Mouse (Mus musculus) MEL (cell line): Measurements from ENCODE around the gene Prex1. TPM values are rescaled to one million over a fixed set of nuclear protein-coding genes. Genes with fewer than 3 reads are reported as not detected.

Experiments
- DNase-seq: peaks from one replicate; pipeline ENCODE4 v3.0.0; 2011; ENCODE audit warnings: low read depth, low spot score
- H3K27ac ChIP-seq: 2 replicates; pipeline ENCODE4 v1.5.1; 2012; ENCODE audit warnings: low read depth, mild to moderate bottlenecking, control low read depth, low read length, moderate library complexity; ENCODE audit not compliant: control insufficient read depth
- H3K27me3 ChIP-seq, 2 experiments: fragments of 150-350 bp in 1 of 2; sonication (generic) in 1 of 2; 2 replicates each; pipeline ENCODE4 v1.6.1; 2012; ENCODE audit warnings: low read length in 2 of 2, mild to moderate bottlenecking in 2 of 2, improper control_type of control experiment in 1 of 2, moderate library complexity in 1 of 2; ENCODE audit not compliant: insufficient read depth in 2 of 2, control insufficient read depth in 1 of 2
- H3K36me3 ChIP-seq, 2 experiments: 2 replicates each; pipeline ENCODE4 v1.6.1; 2012 to 2014; ENCODE audit warnings: low read length in 2 of 2, improper control_type of control experiment in 1 of 2, inconsistent platforms in 1 of 2, mild to moderate bottlenecking in 1 of 2; ENCODE audit not compliant: insufficient read depth in 2 of 2, control insufficient read depth in 1 of 2
- H3K4me1 ChIP-seq, 2 experiments: fragments of 150-350 bp in 1 of 2; sonication (generic) in 1 of 2; 2 replicates each; pipeline ENCODE4 v1.6.1; 2012; ENCODE audit warnings: low read length in 2 of 2, improper control_type of control experiment in 1 of 2, mild to moderate bottlenecking in 1 of 2; ENCODE audit not compliant: insufficient read depth in 2 of 2, control insufficient read depth in 1 of 2
- H3K4me3 ChIP-seq, 2 experiments: fragments of 150-350 bp in 1 of 2; sonication (generic) in 1 of 2; 2 replicates each; pipeline ENCODE4 v1.5.1; 2012; ENCODE audit warnings: low read depth in 2 of 2, low read length in 2 of 2, mild to moderate bottlenecking in 2 of 2, moderate library complexity in 2 of 2, control low read depth in 1 of 2, improper control_type of control experiment in 1 of 2; ENCODE audit not compliant: control insufficient read depth in 1 of 2, insufficient read depth in 1 of 2
- H3K79me2 ChIP-seq: 2 replicates; pipeline ENCODE4 v1.6.1; 2012; ENCODE audit warnings: mild to moderate bottlenecking, low read length, moderate library complexity; ENCODE audit not compliant: control insufficient read depth, poor library complexity, insufficient read depth
- H3K9ac ChIP-seq: 2 replicates; pipeline ENCODE4 v1.6.1; 2012; ENCODE audit warnings: low read depth, mild to moderate bottlenecking, control low read depth, low read length, moderate library complexity; ENCODE audit not compliant: control insufficient read depth, poor library complexity, severe bottlenecking
- H3K9me3 ChIP-seq: fragments of 150-350 bp; sonication (generic); replicated peaks from 2 replicates; pipeline ENCODE4 v1.6.1; 2012; ENCODE audit warnings: mild to moderate bottlenecking, low read length, improper control_type of control experiment, moderate library complexity; ENCODE audit not compliant: insufficient read depth
- CHD2 ChIP-seq: IDR thresholded peaks from 2 replicates; pipeline ENCODE4 v1.6.1; 2011; ENCODE audit warnings: low read length, improper control_type of control experiment
- CTCF ChIP-seq, 3 experiments: IDR thresholded peaks in 2 of 3; conservative IDR thresholded peaks in 1 of 3; 2 replicates each; pipeline ENCODE4 v1.5.1; 2011 to 2012; ENCODE audit warnings: low read length in 3 of 3, low read depth in 2 of 3, mild to moderate bottlenecking in 2 of 3, improper control_type of control experiment in 1 of 3, inconsistent platforms in 1 of 3, mixed read lengths in 1 of 3, moderate library complexity in 1 of 3; ENCODE audit not compliant: control insufficient read depth in 1 of 3, insufficient read depth in 1 of 3, poor library complexity in 1 of 3, severe bottlenecking in 1 of 3
- EP300 ChIP-seq, 2 experiments: IDR thresholded peaks; 2 replicates each; pipeline ENCODE4 v1.6.1; 2011; ENCODE audit warnings: improper control_type of control experiment in 2 of 2, low read length in 2 of 2, low read depth in 1 of 2, mild to moderate bottlenecking in 1 of 2
- ETS1 ChIP-seq: IDR thresholded peaks from 2 replicates; pipeline ENCODE4 v1.6.1; 2012; ENCODE audit warnings: low read depth, mild to moderate bottlenecking, inconsistent platforms, low read length, improper control_type of control experiment, moderate library complexity
- KAT2A ChIP-seq: conservative IDR thresholded peaks from 2 replicates; pipeline ENCODE4 v1.6.1; 2012; ENCODE audit warnings: low read depth, low read length, improper control_type of control experiment, inconsistent platforms
- MAFK ChIP-seq: IDR thresholded peaks from 2 replicates; pipeline ENCODE4 v1.6.1; 2011; ENCODE audit warnings: low read depth, mild to moderate bottlenecking, low read length, improper control_type of control experiment, borderline replicate concordance
- MEF2A ChIP-seq: IDR thresholded peaks from 2 replicates; pipeline ENCODE4 v1.6.1; 2014; ENCODE audit warnings: low read depth, mild to moderate bottlenecking, inconsistent platforms, low read length, improper control_type of control experiment; ENCODE audit not compliant: poor library complexity, insufficient replicate concordance, severe bottlenecking; ENCODE audit errors: extremely low read depth
- MYB ChIP-seq: IDR thresholded peaks from 2 replicates; pipeline ENCODE4 v1.6.1; 2011; ENCODE audit warnings: mild to moderate bottlenecking, low read depth, low read length, improper control_type of control experiment
- MYC ChIP-seq: IDR thresholded peaks from 2 replicates; pipeline ENCODE4 v1.6.1; 2011; ENCODE audit warnings: low read depth, mild to moderate bottlenecking, low read length, improper control_type of control experiment, moderate library complexity
- NELFE ChIP-seq: IDR thresholded peaks from 2 replicates; pipeline ENCODE4 v1.6.1; 2011; ENCODE audit warnings: low read depth, low read length, improper control_type of control experiment
- NRF1 ChIP-seq: IDR thresholded peaks from 2 replicates; pipeline ENCODE4 v1.6.1; 2014; ENCODE audit warnings: low read depth, mild to moderate bottlenecking, inconsistent platforms, low read length, improper control_type of control experiment, moderate library complexity; ENCODE audit not compliant: poor library complexity, insufficient read depth, severe bottlenecking
- POLR2AphosphoS2 ChIP-seq: IDR thresholded peaks from 2 replicates; pipeline ENCODE4 v1.6.1; 2011; ENCODE audit warnings: low read length, improper control_type of control experiment
- RAD21 ChIP-seq: IDR thresholded peaks from 2 replicates; pipeline ENCODE4 v1.6.1; 2011; ENCODE audit warnings: mild to moderate bottlenecking, low read depth, low read length, improper control_type of control experiment
- TAL1 ChIP-seq: IDR thresholded peaks from 2 replicates; pipeline ENCODE4 v1.6.1; 2012; ENCODE audit warnings: mild to moderate bottlenecking, inconsistent platforms, low read length, moderate library complexity, mixed read lengths
- TBP ChIP-seq: IDR thresholded peaks from 2 replicates; pipeline ENCODE4 v1.8.0; 2011; ENCODE audit warnings: low read depth, low read length, improper control_type of control experiment
- TCF12 ChIP-seq: IDR thresholded peaks from 2 replicates; pipeline ENCODE4 v1.6.1; 2014; ENCODE audit warnings: low read depth, mild to moderate bottlenecking, inconsistent platforms, low read length, improper control_type of control experiment, moderate library complexity
- USF1 ChIP-seq: IDR thresholded peaks from 2 replicates; pipeline ENCODE4 v1.6.1; 2014; ENCODE audit warnings: low read depth, mild to moderate bottlenecking, inconsistent platforms, low read length, improper control_type of control experiment, moderate library complexity
- USF2 ChIP-seq, 2 experiments: IDR thresholded peaks; 2 replicates each; pipeline ENCODE4 v1.6.1; 2011 to 2012; ENCODE audit warnings: improper control_type of control experiment in 2 of 2, low read length in 2 of 2, borderline replicate concordance in 1 of 2, inconsistent platforms in 1 of 2, low read depth in 1 of 2, mild to moderate bottlenecking in 1 of 2; ENCODE audit not compliant: insufficient read depth in 1 of 2
- ZMIZ1 ChIP-seq: IDR thresholded peaks from 2 replicates; pipeline ENCODE4 v1.6.1; 2012; ENCODE audit warnings: low read depth, mild to moderate bottlenecking, inconsistent platforms, low read length, improper control_type of control experiment, moderate library complexity
- ZNF384 ChIP-seq: IDR thresholded peaks from 2 replicates; pipeline ENCODE4 v1.6.1; 2012; ENCODE audit warnings: low read depth, mild to moderate bottlenecking, inconsistent platforms, low read length, improper control_type of control experiment
- polyA plus RNA-seq, 2 experiments: library from polyadenylated mRNA; stranded (reverse) in 1 of 2; unstranded in 1 of 2; fragments of >175 nt in 1 of 2; fragments of >200 nt in 1 of 2; gene quantifications; 2 replicates each; pipeline versions ENCODE4 v1.2.1 to v1.2.4; 2012; ENCODE audit warnings: low replicate concordance in 2 of 2, low read depth in 1 of 2; ENCODE audit not compliant: insufficient read length in 2 of 2, insufficient read depth in 1 of 2, missing spikeins in 1 of 2
- total RNA-seq: library from RNA; depleted of rRNA; stranded (reverse); fragments of 300-350 nt; gene quantifications from 2 replicates; pipeline ENCODE4 v1.2.3, GENCODE M21; 2012

Gene Prex1
- total and polyA plus RNA-seq, 3 experiments: 8.0 to 33.1 (median 15.8) TPM

DNA sequence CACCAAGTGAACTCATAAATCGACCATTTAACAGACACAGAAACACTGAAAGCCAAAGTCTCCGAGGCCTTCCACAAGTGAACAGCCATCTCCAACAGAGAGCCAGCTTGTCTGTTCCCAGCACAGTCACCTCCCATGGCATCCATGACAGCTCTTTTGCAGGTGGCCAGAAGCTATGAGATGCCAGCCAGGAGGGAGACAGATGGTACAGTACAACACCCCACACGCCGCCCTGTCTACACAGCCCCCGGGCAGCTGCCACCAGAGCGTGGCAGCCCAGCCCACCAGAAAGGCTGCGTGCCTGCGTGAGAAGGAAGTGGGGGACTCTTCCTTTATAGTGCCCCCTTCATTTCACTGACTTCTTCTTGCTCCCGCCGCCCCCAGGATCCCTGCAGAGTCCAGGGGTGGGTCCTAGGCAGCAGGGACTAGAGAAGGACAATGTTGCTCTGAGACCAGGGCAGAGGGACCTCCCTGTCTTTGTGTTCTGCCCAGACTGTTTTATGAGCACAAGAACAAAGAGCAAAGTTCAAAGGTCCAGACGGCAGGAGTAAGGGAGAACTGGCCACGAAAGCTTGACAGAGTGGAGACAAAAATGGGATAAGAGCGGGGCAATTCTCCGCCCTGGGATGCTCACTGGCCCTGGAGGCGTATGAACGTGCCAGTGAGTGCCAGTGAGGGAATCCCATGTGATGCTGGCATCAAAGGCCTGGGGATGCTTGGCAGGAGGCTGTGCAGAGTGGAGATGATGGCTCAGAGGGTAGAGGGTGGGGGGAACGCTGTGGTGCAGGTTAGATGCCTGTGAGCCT, 76.6 kb downstream of the Prex1 start:
- no peak overlapping the region for H3K4me3 ChIP-seq
- no peak for TF ChIP-seq MEF2A
- TF ChIP-seq TBP: no peak
- TF ChIP-seq CTCF (IDR thresholded peaks at IDR 0.05 in 2 of 3, conservative IDR thresholded peaks at IDR 0.05 in 1 of 3; ENCODE audit: control insufficient read depth in 1 of 3, insufficient read depth in 1 of 3, low read depth in 2 of 3, low read length in 3 of 3, poor library complexity in 1 of 3, severe bottlenecking in 1 of 3): no peak
- no peak for TF ChIP-seq USF2 (IDR thresholded peaks at IDR 0.05; ENCODE audit: borderline replicate concordance in 1 of 2, insufficient read depth in 1 of 2, low read depth in 1 of 2, low read length in 2 of 2)
- TF ChIP-seq NRF1: no peak
- TF ChIP-seq ETS1: no peak
- no peak for TF ChIP-seq ZMIZ1
- TF ChIP-seq CHD2: no peak
- no peak for TF ChIP-seq MYB
- no peak for TF ChIP-seq KAT2A
- no peak for TF ChIP-seq MAFK
- TF ChIP-seq TCF12: no peak
- TF ChIP-seq EP300 (IDR thresholded peaks at IDR 0.05; ENCODE audit: low read depth in 1 of 2, low read length in 2 of 2): no peak
- no peak for TF ChIP-seq USF1
- no peak for TF ChIP-seq ZNF384
- no peak for TF ChIP-seq TAL1
- TF ChIP-seq POLR2AphosphoS2: no peak
- TF ChIP-seq RAD21: no peak
- TF ChIP-seq NELFE: no peak
- no peak for TF ChIP-seq MYC
- H3K36me3 ChIP-seq: no peaks in the 10 kb centered on the region
- no peak overlapping the region for H3K27ac ChIP-seq
- H3K27me3 ChIP-seq: no peaks in the 10 kb centered on the region
- no peaks in the 10 kb centered on the region for H3K4me1 ChIP-seq
- H3K9ac ChIP-seq: no peak overlapping the region
- no peak for DNase-seq
- H3K9me3 ChIP-seq: no peaks in the 10 kb centered on the region
- no peaks in the 10 kb centered on the region for H3K79me2 ChIP-seq

DNA sequence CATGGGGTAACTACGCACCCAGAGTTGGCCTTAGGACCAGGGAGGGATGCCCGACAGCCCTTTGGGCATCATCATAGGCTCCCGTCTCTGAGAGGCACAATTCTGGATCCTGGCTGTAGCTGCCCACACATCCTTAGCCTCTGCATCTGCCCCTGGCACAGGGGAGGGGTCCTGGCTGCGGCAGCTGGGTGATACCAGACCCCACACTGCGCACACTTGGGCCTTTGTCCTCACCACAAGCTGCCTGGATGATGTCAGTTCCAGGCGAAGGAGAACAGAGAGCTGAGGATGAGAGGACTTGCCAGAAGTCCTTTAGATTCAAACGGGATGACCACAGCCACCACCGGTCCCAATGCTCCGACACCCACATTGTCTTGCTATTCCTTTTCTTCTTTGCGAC, 78.1 kb downstream of the Prex1 start:
- no peaks in the 10 kb centered on the region for H3K9me3 ChIP-seq
- no peaks in the 10 kb centered on the region for H3K27me3 ChIP-seq
- no peaks in the 10 kb centered on the region for H3K36me3 ChIP-seq

More for the DNA sequence above, 78.1 kb downstream of the Prex1 start:
- no peaks in the 10 kb centered on the region for H3K79me2 ChIP-seq
- no peak overlapping the region for H3K27ac ChIP-seq
- H3K4me3 ChIP-seq: no peak overlapping the region
- H3K4me1 ChIP-seq: no peaks in the 10 kb centered on the region
- H3K9ac ChIP-seq: no peak overlapping the region
- no peak for DNase-seq
- TF ChIP-seq MEF2A (no peak), RAD21 (no peak)
